Mouse (Mus musculus) myocyte (in vitro differentiated cells): ENCODE data around the gene Negr1. TPM values are rescaled to one million over a fixed set of nuclear protein-coding genes. Genes with fewer than 3 reads are reported as not detected.

Experiments
- H3K27me3 ChIP-seq: one replicate; pipeline ENCODE4 v1.6.1; 2011; ENCODE audit not compliant: control insufficient read depth, insufficient read depth, insufficient read length
- H3K36me3 ChIP-seq: one replicate; pipeline ENCODE4 v1.6.1; 2011; ENCODE audit not compliant: control insufficient read depth, insufficient read depth
- H3K4me2 ChIP-seq: one replicate; pipeline ENCODE4 v1.6.1; 2011; ENCODE audit warnings: low read depth, control low read depth
- H3K4me3 ChIP-seq: one replicate; pipeline ENCODE4 v1.5.1; 2011; ENCODE audit warnings: mild to moderate bottlenecking, control low read depth, moderate library complexity
- H3K79me2 ChIP-seq: one replicate; pipeline ENCODE4 v1.6.1; 2011; ENCODE audit not compliant: control insufficient read depth, insufficient read depth
- H3ac ChIP-seq: one replicate; pipeline ENCODE4 v1.6.1; 2011; ENCODE audit not compliant: control insufficient read depth, insufficient read length
- CEBPB ChIP-seq: IDR thresholded peaks from 2 replicates; pipeline ENCODE4 v1.6.1; 2011; ENCODE audit warnings: mild to moderate bottlenecking, moderate library complexity; ENCODE audit not compliant: poor library complexity, insufficient read depth, severe bottlenecking
- E2F4 ChIP-seq: IDR thresholded peaks from one replicate; pipeline ENCODE4 v1.6.1; 2011; ENCODE audit warnings: mild to moderate bottlenecking, control low read depth, moderate library complexity; ENCODE audit not compliant: insufficient read depth
- MAX ChIP-seq: IDR thresholded peaks from one replicate; pipeline ENCODE4 v1.6.1; 2011; ENCODE audit warnings: low read depth, mild to moderate bottlenecking, control low read depth
- MYOD1 ChIP-seq, 3 experiments: IDR thresholded peaks; one replicate each; pipeline ENCODE4 v1.6.1; 2011; ENCODE audit warnings: control low read depth in 2 of 3, low read depth in 2 of 3, mild to moderate bottlenecking in 2 of 3, moderate library complexity in 1 of 3; ENCODE audit not compliant: insufficient read length in 2 of 3, control insufficient read depth in 1 of 3
- MYOG ChIP-seq, 3 experiments: IDR thresholded peaks; one replicate each; pipeline ENCODE4 v1.6.1; 2011; ENCODE audit warnings: control low read depth in 2 of 3, low read depth in 2 of 3, mild to moderate bottlenecking in 2 of 3; ENCODE audit not compliant: insufficient read length in 2 of 3, control insufficient read depth in 1 of 3, insufficient read depth in 1 of 3
- POLR2A ChIP-seq: IDR thresholded peaks from one replicate; pipeline ENCODE4 v1.6.1; 2011; ENCODE audit warnings: low read depth, mild to moderate bottlenecking, control low read depth, moderate library complexity; ENCODE audit not compliant: insufficient read length
- POLR2AphosphoS2 ChIP-seq: IDR thresholded peaks from one replicate; pipeline ENCODE4 v1.6.1; 2011; ENCODE audit warnings: low read depth, control low read depth; ENCODE audit not compliant: insufficient read length
- REST ChIP-seq: IDR thresholded peaks from one replicate; pipeline ENCODE4 v1.6.1; 2011; ENCODE audit warnings: mild to moderate bottlenecking, control low read depth, moderate library complexity; ENCODE audit not compliant: insufficient read depth, insufficient read length
- SRF ChIP-seq: IDR thresholded peaks from one replicate; pipeline ENCODE4 v1.6.1; 2011; ENCODE audit warnings: low read depth; ENCODE audit not compliant: control insufficient read depth, insufficient read length
- TCF12 ChIP-seq: IDR thresholded peaks from one replicate; pipeline ENCODE4 v1.6.1; 2011; ENCODE audit warnings: mild to moderate bottlenecking, control low read depth; ENCODE audit not compliant: poor library complexity, insufficient read depth, severe bottlenecking
- TCF3 ChIP-seq: IDR thresholded peaks from one replicate; pipeline ENCODE4 v1.6.1; 2011; ENCODE audit warnings: low read depth, control low read depth; ENCODE audit not compliant: insufficient read length
- USF1 ChIP-seq: IDR thresholded peaks from one replicate; pipeline ENCODE4 v1.6.1; 2011; ENCODE audit warnings: low read depth, mild to moderate bottlenecking, control low read depth, moderate library complexity
- polyA plus RNA-seq: library from polyadenylated mRNA; unstranded; fragments of >200 nt; fragmentation: generic; extraction: Trizol; gene quantifications from one replicate; pipeline ENCODE4 v1.2.1, GENCODE M21; 2012; ENCODE audit warnings: missing spikeins

Gene Negr1
- polyA plus RNA-seq, 1 experiment, result 0.01 TPM

- H3K4me3 ChIP-seq, result no peak overlapping the region
Observed at GRCm38 (mm10) chr3:156912816-156913215, 351.2 kb downstream of the Negr1 start.

GRCm38 (mm10) chr3:156921369-156921768 is 359.8 kb downstream of the Negr1 start:
- TF ChIP-seq E2F4, result no peak
- no peak for TF ChIP-seq MYOG (IDR thresholded peaks at IDR 0.05; ENCODE audit: control insufficient read depth in 1 of 3, insufficient read depth in 1 of 3, insufficient read length in 2 of 3, low read depth in 2 of 3)
- TF ChIP-seq REST, result no peak
- TF ChIP-seq POLR2AphosphoS2, result no peak
- TF ChIP-seq TCF3, result no peak
- no peak for TF ChIP-seq TCF12
- TF ChIP-seq SRF, result no peak
- TF ChIP-seq USF1, result no peak
- no peak for TF ChIP-seq MAX
- no peak for TF ChIP-seq MYOD1 (IDR thresholded peaks at IDR 0.05; ENCODE audit: control insufficient read depth in 1 of 3, insufficient read length in 2 of 3, low read depth in 2 of 3)
- no peak for TF ChIP-seq CEBPB
- no peak for TF ChIP-seq POLR2A
- H3K79me2 ChIP-seq, result no peaks in the 10 kb centered on the region
- no peak overlapping the region for H3ac ChIP-seq
- H3K4me2 ChIP-seq, result no peak overlapping the region
- no peaks in the 10 kb centered on the region for H3K27me3 ChIP-seq
- H3K36me3 ChIP-seq, result no peaks in the 10 kb centered on the region
- no peak overlapping the region for H3K4me3 ChIP-seq

More at GRCm38 (mm10) chr3:156912816-156913215, 351.2 kb downstream of the Negr1 start:
- H3K4me2 ChIP-seq, result no peak overlapping the region
- no peaks in the 10 kb centered on the region for H3K36me3 ChIP-seq
- no peaks in the 10 kb centered on the region for H3K27me3 ChIP-seq
- no peak for TF ChIP-seq SRF
- H3ac ChIP-seq, result no peak overlapping the region
- H3K79me2 ChIP-seq, result no peaks in the 10 kb centered on the region

GRCm38 (mm10) chr3:156923159-156923558 is 361.6 kb downstream of the Negr1 start:
- Histone ChIP-seq H3K79me2 (no peaks in the 10 kb centered on the region), H3K4me2 (no peak overlapping the region), H3K36me3 (no peaks in the 10 kb centered on the region), H3ac (no peak overlapping the region), H3K4me3 (no peak overlapping the region), H3K27me3 (no peaks in the 10 kb centered on the region)
- TF ChIP-seq USF1 (no peak), MYOG (IDR thresholded peaks at IDR 0.05; ENCODE audit: control insufficient read depth in 1 of 3, insufficient read depth in 1 of 3, insufficient read length in 2 of 3, low read depth in 2 of 3) (no peak), CEBPB (no peak), SRF (no peak), REST (no peak), MYOD1 (IDR thresholded peaks at IDR 0.05; ENCODE audit: control insufficient read depth in 1 of 3, insufficient read length in 2 of 3, low read depth in 2 of 3) (no peak), POLR2AphosphoS2 (no peak), MAX (no peak), POLR2A (no peak), E2F4 (no peak), TCF3 (no peak), TCF12 (no peak)

GRCm38 (mm10) chr3:156925102-156925501 is 363.5 kb downstream of the Negr1 start:
- no peaks in the 10 kb centered on the region for H3K27me3 ChIP-seq
- H3K4me2 ChIP-seq, result no peak overlapping the region
- H3K79me2 ChIP-seq, result no peaks in the 10 kb centered on the region
- H3ac ChIP-seq, result no peak overlapping the region
- TF ChIP-seq REST (no peak), TCF3 (no peak), MAX (no peak), POLR2A (no peak), MYOG (IDR thresholded peaks at IDR 0.05; ENCODE audit: control insufficient read depth in 1 of 3, insufficient read depth in 1 of 3, insufficient read length in 2 of 3, low read depth in 2 of 3) (no peak), SRF (no peak), USF1 (no peak), MYOD1 (IDR thresholded peaks at IDR 0.05; ENCODE audit: control insufficient read depth in 1 of 3, insufficient read length in 2 of 3, low read depth in 2 of 3) (no peak), TCF12 (no peak), POLR2AphosphoS2 (no peak), CEBPB (no peak), E2F4 (no peak)
- H3K4me3 ChIP-seq, result no peak overlapping the region
- H3K36me3 ChIP-seq, result no peaks in the 10 kb centered on the region

- H3K36me3 ChIP-seq, result no peaks in the 10 kb centered on the region
- H3K27me3 ChIP-seq, result no peaks in the 10 kb centered on the region
- TF ChIP-seq TCF3 (no peak), POLR2A (no peak), MAX (no peak), E2F4 (no peak), USF1 (no peak), MYOG (IDR thresholded peaks at IDR 0.05; ENCODE audit: control insufficient read depth in 1 of 3, insufficient read depth in 1 of 3, insufficient read length in 2 of 3, low read depth in 2 of 3) (no peak), MYOD1 (IDR thresholded peaks at IDR 0.05; ENCODE audit: control insufficient read depth in 1 of 3, insufficient read length in 2 of 3, low read depth in 2 of 3) (no peak)
- H3ac ChIP-seq, result no peak overlapping the region
- H3K4me3 ChIP-seq, result no peak overlapping the region
- no peaks in the 10 kb centered on the region for H3K79me2 ChIP-seq
- H3K4me2 ChIP-seq, result no peak overlapping the region
Observed at GRCm38 (mm10) chr3:156928396-156929061, 366.9 kb downstream of the Negr1 start.
